Mouse (Mus musculus) hindbrain, embryonic 16.5 days (tissue): ENCODE measurements around the gene Spop. TPM values are rescaled to one million over a fixed set of nuclear protein-coding genes. Genes with fewer than 3 reads are reported as not detected.
"Not testable (repeated sequence)": the region's sequence is repeated elsewhere in the genome, so short reads cannot be mapped to it uniquely, and the experiment has no call there.

Source experiments
- ATAC-seq: fragments of 200-750 bp; cut with Nextera tagmentation; 2 replicates; pipeline ENCODE4 v1.8.0; 2017; ENCODE audit warnings: moderate TSS enrichment, moderate library complexity
- H3K27ac ChIP-seq: fragments of 300-500 bp; sonication (generic); 2 replicates; pipeline ENCODE4 v1.5.1; 2014; ENCODE audit warnings: low read depth, mild to moderate bottlenecking, control low read depth, low read length, moderate library complexity
- H3K27me3 ChIP-seq: fragments of 300-500 bp; sonication (generic); replicated peaks from 2 replicates; pipeline ENCODE4 v1.6.1; 2014; ENCODE audit warnings: low read length; ENCODE audit not compliant: control insufficient read depth, insufficient read depth
- H3K36me3 ChIP-seq: fragments of 300-500 bp; sonication (generic); 2 replicates; pipeline ENCODE4 v1.6.1; 2014; ENCODE audit warnings: mild to moderate bottlenecking, low read length, moderate library complexity, mixed read lengths; ENCODE audit not compliant: control insufficient read depth, insufficient read depth
- H3K4me1 ChIP-seq: fragments of 300-500 bp; sonication (generic); 2 replicates; pipeline ENCODE4 v1.6.1; 2014; ENCODE audit warnings: low read depth, low read length; ENCODE audit not compliant: control insufficient read depth, insufficient read depth
- H3K4me2 ChIP-seq: fragments of 300-500 bp; sonication (generic); 2 replicates; pipeline ENCODE4 v1.6.1; 2014; ENCODE audit warnings: mild to moderate bottlenecking, low read length, control low read depth, moderate library complexity
- H3K4me3 ChIP-seq: fragments of 300-500 bp; sonication (generic); 2 replicates; pipeline ENCODE4 v1.5.1; 2014; ENCODE audit warnings: mild to moderate bottlenecking, low read length, control low read depth, moderate library complexity
- H3K9ac ChIP-seq: fragments of 300-500 bp; sonication (generic); 2 replicates; pipeline ENCODE4 v1.6.1; 2014; ENCODE audit warnings: low read depth, mild to moderate bottlenecking, control low read depth, low read length, moderate library complexity
- H3K9me3 ChIP-seq: fragments of 300-500 bp; sonication (generic); 2 replicates; pipeline ENCODE4 v1.6.1; 2014; ENCODE audit warnings: mild to moderate bottlenecking, low read length, moderate library complexity; ENCODE audit not compliant: control insufficient read depth
- WGBS: fragments of 180-500 bp; shearing (Covaris S2); extraction: QIAGEN DNeasy Blood & Tissue Kit; methylation state at CpG from one replicate; pipeline ENCODE4 v1.1.7; 2014; 5-methylcytosine and 5-hydroxymethylcytosine counted together
- polyA plus RNA-seq: library from polyadenylated mRNA; unstranded; fragments of >200 nt; fragmentation: Nextera tagmentation; extraction: Ambion mirVana; gene quantifications from 2 replicates; pipeline ENCODE4 v1.2.1, GENCODE M21; 2015

Gene Spop
- polyA plus RNA-seq, 1 experiment from 2014 or later: 250 TPM

GRCm38 (mm10) chr11:95493950-95494349, 80.1 kb downstream of the Spop start:
- no peak overlapping the region for H3K9ac ChIP-seq
- H3K4me2 ChIP-seq: no peak overlapping the region
- no peaks in the 10 kb centered on the region for H3K27me3 ChIP-seq
- H3K4me1 ChIP-seq: no peaks in the 10 kb centered on the region
- no peak overlapping the region for H3K4me3 ChIP-seq
- peaks cover 15% of the 10 kb centered on the region for H3K36me3 ChIP-seq
- no peak overlapping the region for H3K27ac ChIP-seq
- H3K9me3 ChIP-seq: no peaks in the 10 kb centered on the region
- ATAC-seq: no peak
- WGBS: 87% methylated on average over 9 of the region's 9 CpGs

GRCm38 (mm10) chr11:95494374-95494773, 80.5 kb downstream of the Spop start:
- H3K4me1 ChIP-seq: no peaks in the 10 kb centered on the region
- H3K27me3 ChIP-seq: no peaks in the 10 kb centered on the region
- no peak overlapping the region for H3K9ac ChIP-seq
- H3K9me3 ChIP-seq: no peaks in the 10 kb centered on the region
- no peak overlapping the region for H3K27ac ChIP-seq
- no peak overlapping the region for H3K4me3 ChIP-seq
- 79% methylated on average over 3 of the region's 3 CpGs for WGBS
- peaks cover 15% of the 10 kb centered on the region for H3K36me3 ChIP-seq
- no peak for ATAC-seq
- no peak overlapping the region for H3K4me2 ChIP-seq

- peaks cover 4% of the 10 kb centered on the region for H3K4me1 ChIP-seq
- H3K9ac ChIP-seq: no peak overlapping the region
- H3K4me2 ChIP-seq: no peak overlapping the region
- no peak overlapping the region for H3K4me3 ChIP-seq
- no peak for ATAC-seq
- 89% methylated on average over 9 of the region's 9 CpGs for WGBS
- no peaks in the 10 kb centered on the region for H3K27me3 ChIP-seq
- no peaks in the 10 kb centered on the region for H3K9me3 ChIP-seq
- no peak overlapping the region for H3K27ac ChIP-seq
- peaks cover 15% of the 10 kb centered on the region for H3K36me3 ChIP-seq
Observed at GRCm38 (mm10) chr11:95495883-95496282, 82.0 kb downstream of the Spop start.

GRCm38 (mm10) chr11:95497921-95498320, 84.0 kb downstream of the Spop start:
- Histone ChIP-seq H3K9me3 (no peaks in the 10 kb centered on the region), H3K27me3 (no peaks in the 10 kb centered on the region), H3K9ac (no peak overlapping the region), H3K4me3 (no peak overlapping the region), H3K36me3 (peaks cover 10% of the 10 kb centered on the region; the same call in 1 of the 2 replicates), H3K4me1 (peaks cover 5% of the 10 kb centered on the region), H3K4me2 (no peak overlapping the region), H3K27ac (no peak overlapping the region)
- no peak for ATAC-seq
- WGBS: 84% methylated on average over 5 of the region's 5 CpGs

- Histone ChIP-seq H3K27me3 (no peaks in the 10 kb centered on the region), H3K9me3 (no peaks in the 10 kb centered on the region), H3K36me3 (peaks cover 5% of the 10 kb centered on the region; the same call in 1 of the 2 replicates), H3K9ac (no peak overlapping the region), H3K4me2 (no peak overlapping the region), H3K4me3 (no peak overlapping the region), H3K4me1 (peaks cover 8% of the 10 kb centered on the region), H3K27ac (no peak overlapping the region)
- ATAC-seq: no peak
- WGBS: 48% methylated on average over 4 of the region's 4 CpGs
Observed at GRCm38 (mm10) chr11:95500412-95500811, 86.5 kb downstream of the Spop start.

- H3K27ac ChIP-seq: no peak overlapping the region
- 0 out of 2 replicates have a peak, but pooled peaks have one; percentile 30 for ATAC-seq
- no peak overlapping the region for H3K4me2 ChIP-seq
Observed at GRCm38 (mm10) chr11:95500836-95501235, 87.0 kb downstream of the Spop start.

GRCm38 (mm10) chr11:95501826-95502225, 87.9 kb downstream of the Spop start:
- H3K36me3 ChIP-seq, H3K4me2 ChIP-seq, H3K4me1 ChIP-seq, H3K27me3 ChIP-seq, H3K4me3 ChIP-seq, H3K27ac ChIP-seq, ATAC-seq, H3K9ac ChIP-seq, H3K9me3 ChIP-seq: not testable (repeated sequence)
- 84% methylated on average over 8 of the region's 8 CpGs for WGBS

More at GRCm38 (mm10) chr11:95500836-95501235, 87.0 kb downstream of the Spop start:
- Histone ChIP-seq H3K9me3 (no peaks in the 10 kb centered on the region), H3K36me3 (peaks cover 5% of the 10 kb centered on the region; the same call in 1 of the 2 replicates), H3K4me3 (no peak overlapping the region), H3K27me3 (no peaks in the 10 kb centered on the region), H3K4me1 (peaks cover 8% of the 10 kb centered on the region), H3K9ac (no peak overlapping the region)
- 26% methylated on average over 3 of the region's 3 CpGs for WGBS

GRCm38 (mm10) chr11:95503581-95504180, 89.8 kb downstream of the Spop start:
- no peak overlapping the region for H3K4me2 ChIP-seq
- 51% methylated on average over 10 of the region's 10 CpGs for WGBS
- H3K27ac ChIP-seq: no peak overlapping the region
- ATAC-seq: no peak; the same call in 1 of the 2 replicates
- H3K27me3 ChIP-seq: no peaks in the 10 kb centered on the region
- H3K9me3 ChIP-seq: no peaks in the 10 kb centered on the region
- no peak overlapping the region for H3K4me3 ChIP-seq
- no peak overlapping the region for H3K9ac ChIP-seq
- H3K36me3 ChIP-seq: no peaks in the 10 kb centered on the region
- H3K4me1 ChIP-seq: peaks cover 8% of the 10 kb centered on the region

GRCm38 (mm10) chr11:95504271-95504731, 90.4 kb downstream of the Spop start:
- H3K27me3 ChIP-seq: no peaks in the 10 kb centered on the region
- H3K9me3 ChIP-seq: no peaks in the 10 kb centered on the region
- H3K9ac ChIP-seq: no peak overlapping the region
- H3K4me2 ChIP-seq: no peak overlapping the region
- ATAC-seq: no peak
- no peaks in the 10 kb centered on the region for H3K36me3 ChIP-seq
- peaks cover 8% of the 10 kb centered on the region for H3K4me1 ChIP-seq
- H3K27ac ChIP-seq: no peak overlapping the region
- 45% methylated on average over 6 of the region's 6 CpGs for WGBS
- no peak overlapping the region for H3K4me3 ChIP-seq
